Mouse (Mus musculus) hindbrain, embryonic 10.5 days (tissue): ENCODE data around the gene Oas1h. TPM values are rescaled to one million over a fixed set of nuclear protein-coding genes. Genes with fewer than 3 reads are reported as not detected.
"Not testable (repeated sequence)": the region's sequence is repeated elsewhere in the genome, so short reads cannot be mapped to it uniquely, and the experiment has no call there.

Experiments
- DNase-seq: peaks from one replicate; pipeline ENCODE4 v3.0.0-alpha.2; 2017; ENCODE audit warnings: low spot score
- H3K27ac ChIP-seq: fragments of 300-500 bp; sonication (generic); 2 replicates; pipeline ENCODE4 v1.5.1; 2016; ENCODE audit warnings: mild to moderate bottlenecking, moderate library complexity
- H3K27me3 ChIP-seq: fragments of 300-500 bp; sonication (generic); 2 replicates; pipeline ENCODE4 v1.6.1; 2016; ENCODE audit warnings: mild to moderate bottlenecking; ENCODE audit not compliant: poor library complexity, insufficient read depth, severe bottlenecking
- H3K36me3 ChIP-seq: fragments of 300-500 bp; sonication (generic); 2 replicates; pipeline ENCODE4 v1.6.1; 2016; ENCODE audit warnings: mild to moderate bottlenecking, moderate library complexity
- H3K4me1 ChIP-seq: fragments of 300-500 bp; sonication (generic); replicated peaks from 2 replicates; pipeline ENCODE4 v1.6.1; 2016; ENCODE audit warnings: mild to moderate bottlenecking
- H3K4me3 ChIP-seq: fragments of 300-500 bp; sonication (generic); 2 replicates; pipeline ENCODE4 v1.5.1; 2016; ENCODE audit warnings: mild to moderate bottlenecking, moderate library complexity
- H3K9me3 ChIP-seq: fragments of 300-500 bp; sonication (generic); 2 replicates; pipeline ENCODE4 v1.6.1; 2016; ENCODE audit warnings: mild to moderate bottlenecking, moderate library complexity
- WGBS: fragments of 180-500 bp; shearing (Covaris S2); methylation state at CpG from one replicate; pipeline ENCODE4 v1.1.7; 2016; 5-methylcytosine and 5-hydroxymethylcytosine counted together
- polyA plus RNA-seq: library from polyadenylated mRNA; unstranded; fragments of >200 nt; fragmentation: Nextera tagmentation; extraction: Ambion mirVana; gene quantifications from 2 replicates; pipeline ENCODE4 v1.2.1, GENCODE M21; 2016

Oas1h gene
- polyA plus RNA-seq, 1 experiment from 2014 or later, result not detected

DNA sequence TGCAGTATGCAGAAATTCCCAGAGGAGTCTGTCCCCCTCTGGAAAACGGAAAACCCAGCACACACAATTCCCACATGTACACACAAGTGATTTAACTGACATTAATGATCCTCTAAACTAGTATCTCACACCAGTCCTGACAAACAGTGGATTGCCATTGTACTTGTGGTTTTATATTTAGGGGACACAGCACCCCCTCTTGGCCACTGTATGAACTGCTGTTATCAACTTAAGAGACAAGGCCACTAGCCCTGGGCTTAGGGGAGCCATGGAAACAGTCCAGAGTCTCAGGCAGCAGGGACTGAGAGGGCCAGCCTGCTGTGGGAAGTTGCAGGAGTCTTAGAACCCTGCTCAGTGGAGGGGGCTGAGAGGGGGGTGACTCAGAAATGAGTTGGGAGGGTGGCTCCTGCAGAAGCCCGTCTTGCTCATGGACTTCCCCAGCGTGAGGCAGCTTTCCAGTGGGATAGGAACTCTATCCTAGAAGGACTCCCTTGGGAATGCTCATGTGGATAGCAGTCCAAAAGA is 4.2 kb downstream of the Oas1h start:
- DNase-seq, result peak; percentile 10
- 71% methylated on average over 3 of the region's 3 CpGs for WGBS

DNA sequence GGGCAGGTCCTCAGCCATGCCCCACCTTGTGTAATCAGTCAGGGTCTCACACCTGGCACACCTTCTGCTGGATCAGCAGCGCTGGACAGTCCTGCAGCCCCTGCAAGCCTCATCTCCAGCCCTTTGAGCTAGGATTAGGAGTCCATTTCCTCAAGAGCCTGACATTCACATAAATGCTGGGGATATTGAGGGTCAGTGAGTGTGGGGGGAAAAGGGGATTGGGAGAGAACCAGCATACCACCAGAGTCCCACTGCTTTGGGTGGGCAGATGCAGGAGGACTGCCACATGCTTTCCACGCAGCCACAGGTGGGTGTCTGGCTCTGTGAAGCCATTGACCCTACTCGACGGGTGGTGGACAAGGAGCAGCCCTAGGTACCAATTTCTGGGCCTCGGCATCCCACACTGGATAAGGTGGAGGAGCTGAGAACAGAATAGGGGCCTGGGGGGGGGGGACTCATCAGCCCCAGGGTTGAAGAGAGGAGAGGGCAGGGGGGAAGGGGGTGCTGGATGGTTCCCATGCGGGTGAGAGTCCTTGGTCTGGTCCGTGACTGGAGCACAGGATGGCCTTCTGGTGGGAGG is 8.3 kb downstream of the Oas1h start:
- peaks cover 4% of the 10 kb centered on the region; the same call in 1 of the 2 replicates for H3K4me1 ChIP-seq
- DNase-seq, result no peak
- H3K27me3 ChIP-seq, result no peaks in the 10 kb centered on the region; the same call in 1 of the 2 replicates
- H3K36me3 ChIP-seq, result no peaks in the 10 kb centered on the region
- 86% methylated on average over 7 of the region's 7 CpGs for WGBS
- H3K9me3 ChIP-seq, result no peaks in the 10 kb centered on the region
- no peak overlapping the region for H3K4me3 ChIP-seq
- H3K27ac ChIP-seq, result no peak overlapping the region

More for the DNA sequence above, 4.2 kb downstream of the Oas1h start:
- Histone ChIP-seq H3K27me3 (no peaks in the 10 kb centered on the region; the same call in 1 of the 2 replicates), H3K36me3 (no peaks in the 10 kb centered on the region), H3K9me3 (no peaks in the 10 kb centered on the region), H3K4me1 (no peaks in the 10 kb centered on the region), H3K27ac (no peak overlapping the region), H3K4me3 (no peak overlapping the region)

- WGBS, result 71% methylated on average over 3 of the region's 3 CpGs
- Histone ChIP-seq H3K36me3 (no peaks in the 10 kb centered on the region), H3K4me1 (peaks cover 4% of the 10 kb centered on the region; the same call in 1 of the 2 replicates), H3K27me3 (no peaks in the 10 kb centered on the region; the same call in 1 of the 2 replicates), H3K27ac (no peak overlapping the region), H3K9me3 (no peaks in the 10 kb centered on the region), H3K4me3 (no peak overlapping the region)
- DNase-seq, result no peak
Observed at GRCm38 (mm10) chr5:120870081-120870480, 8.9 kb downstream of the Oas1h start.

DNA sequence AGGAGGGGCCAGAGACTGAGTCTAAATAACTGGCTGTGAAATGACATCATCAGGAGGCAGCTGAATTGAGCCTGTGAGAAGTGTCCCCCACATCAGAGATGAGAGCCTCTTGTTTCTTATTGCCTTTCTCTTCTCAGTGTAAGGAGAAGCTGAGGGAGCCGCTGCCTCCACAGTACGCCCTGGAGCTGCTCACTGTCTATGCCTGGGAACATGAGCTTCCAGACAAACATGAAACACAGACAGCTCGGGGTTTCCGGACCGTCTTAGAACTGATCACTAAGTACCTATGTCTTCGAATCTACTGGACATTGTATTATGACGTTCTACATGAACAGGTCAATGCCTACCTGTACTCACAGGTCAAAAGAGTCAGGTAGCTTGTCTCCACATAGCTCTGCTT is 9.6 kb downstream of the Oas1h start:
- DNase-seq, result no peak
- Histone ChIP-seq H3K4me1 (peaks cover 4% of the 10 kb centered on the region; the same call in 1 of the 2 replicates), H3K27ac (no peak overlapping the region), H3K9me3 (no peaks in the 10 kb centered on the region), H3K36me3 (no peaks in the 10 kb centered on the region), H3K27me3 (no peaks in the 10 kb centered on the region; the same call in 1 of the 2 replicates), H3K4me3 (no peak overlapping the region)
- WGBS, result 80% methylated on average over 7 of the region's 7 CpGs

DNA sequence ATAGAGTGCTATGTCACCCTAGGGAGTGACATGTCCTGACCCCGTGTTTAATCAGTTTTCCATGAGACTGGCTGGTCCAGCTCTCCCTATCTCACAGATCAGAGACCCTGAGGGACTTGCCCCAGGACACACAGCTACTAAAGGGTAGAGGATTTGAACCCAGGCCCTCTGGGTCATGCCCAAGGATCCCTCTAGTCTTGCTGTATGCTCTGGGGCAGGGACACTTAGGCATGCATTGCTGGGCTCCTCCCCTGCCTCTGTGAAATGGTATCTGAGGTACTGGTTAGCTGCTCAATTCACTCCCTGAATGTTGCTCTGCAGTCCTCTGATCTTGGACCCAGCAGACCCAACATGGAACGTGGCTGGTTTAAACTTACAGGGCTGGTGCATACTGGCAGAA is 10.2 kb downstream of the Oas1h start:
- no peak overlapping the region for H3K27ac ChIP-seq
- H3K27me3 ChIP-seq, result no peaks in the 10 kb centered on the region; the same call in 1 of the 2 replicates
- H3K36me3 ChIP-seq, result no peaks in the 10 kb centered on the region
- H3K9me3 ChIP-seq, result no peaks in the 10 kb centered on the region
- H3K4me1 ChIP-seq, result peaks cover 4% of the 10 kb centered on the region; the same call in 1 of the 2 replicates
- DNase-seq, result no peak
- H3K4me3 ChIP-seq, result no peak overlapping the region
- WGBS, result 61% methylated on average over 2 of the region's 2 CpGs

DNA sequence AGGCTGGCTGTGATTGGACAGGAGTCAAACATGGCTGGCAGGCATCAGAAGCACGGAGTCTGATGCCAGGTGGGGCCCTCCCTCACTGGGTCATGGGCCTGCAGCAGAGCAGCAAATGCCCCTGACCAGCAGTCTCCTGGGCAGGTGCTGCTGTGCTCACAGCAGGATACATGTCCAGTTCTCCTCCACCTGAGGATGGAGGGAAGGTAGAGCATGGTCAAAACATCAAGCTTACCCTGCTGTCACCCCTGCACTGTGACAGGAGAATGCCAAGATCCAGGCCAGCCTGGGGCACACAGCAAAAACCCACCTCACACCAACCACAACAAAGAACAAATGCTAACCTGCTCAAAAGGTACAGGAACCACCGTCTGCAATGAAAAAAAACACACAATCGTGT is 15.6 kb downstream of the Oas1h start:
- not testable (repeated sequence) for H3K9me3 ChIP-seq, H3K27me3 ChIP-seq, H3K27ac ChIP-seq, H3K36me3 ChIP-seq, H3K4me1 ChIP-seq, H3K4me3 ChIP-seq, DNase-seq
- 75% methylated on average over 2 of the region's 3 CpGs for WGBS

DNA sequence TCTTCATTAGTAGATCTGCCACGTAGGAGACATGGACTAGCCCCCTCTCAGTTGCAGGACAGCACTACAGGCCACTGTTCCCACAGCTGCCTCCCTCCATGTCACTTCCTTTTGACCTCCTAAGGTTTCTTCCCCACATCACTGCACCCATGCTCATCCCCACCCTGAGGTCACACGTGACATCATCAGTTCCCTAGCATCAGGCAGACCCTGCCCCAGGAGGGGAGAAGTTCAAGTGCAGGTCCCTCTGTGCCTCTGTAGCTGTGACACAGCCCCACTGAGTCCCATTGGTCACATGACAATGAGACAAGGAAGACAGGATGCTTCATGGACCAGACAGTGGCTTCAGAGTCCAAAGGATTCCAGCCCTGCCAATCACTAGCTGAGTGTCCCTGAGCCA is 16.2 kb downstream of the Oas1h start:
- not testable (repeated sequence) for DNase-seq, H3K27me3 ChIP-seq, H3K4me1 ChIP-seq, H3K9me3 ChIP-seq, H3K27ac ChIP-seq, H3K4me3 ChIP-seq, H3K36me3 ChIP-seq
- 86% methylated on average over 2 of the region's 2 CpGs for WGBS

GRCm38 (mm10) chr5:120878803-120879202 is 17.6 kb downstream of the Oas1h start:
- H3K27me3 ChIP-seq, H3K4me3 ChIP-seq, DNase-seq, H3K9me3 ChIP-seq, H3K4me1 ChIP-seq, H3K27ac ChIP-seq, H3K36me3 ChIP-seq: not testable (repeated sequence)
- WGBS, result 77% methylated on average over 2 of the region's 2 CpGs

DNA sequence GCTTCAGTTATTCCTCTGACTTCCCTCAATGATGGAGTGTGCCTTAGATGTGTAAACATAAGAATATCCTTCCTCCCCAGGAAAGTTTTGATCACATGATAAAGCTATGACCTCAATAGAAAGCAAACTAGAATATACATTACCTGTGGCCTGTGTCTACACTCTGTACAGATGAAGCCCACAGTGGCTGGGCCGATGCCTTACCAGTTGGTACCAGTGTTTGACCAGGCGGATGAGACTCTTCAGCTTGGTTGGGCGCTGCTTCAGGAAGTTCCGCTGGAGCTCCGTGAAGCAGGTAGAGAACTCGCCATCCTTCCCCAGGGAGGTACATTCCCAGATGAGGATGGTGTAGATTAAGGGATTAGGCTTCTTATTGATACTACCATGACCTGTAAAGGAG is 20.5 kb downstream of the Oas1h start:
- WGBS, result 95% methylated on average over 6 of the region's 6 CpGs
- DNase-seq, H3K36me3 ChIP-seq, H3K27me3 ChIP-seq, H3K27ac ChIP-seq, H3K4me3 ChIP-seq, H3K4me1 ChIP-seq, H3K9me3 ChIP-seq: not testable (repeated sequence)

DNA sequence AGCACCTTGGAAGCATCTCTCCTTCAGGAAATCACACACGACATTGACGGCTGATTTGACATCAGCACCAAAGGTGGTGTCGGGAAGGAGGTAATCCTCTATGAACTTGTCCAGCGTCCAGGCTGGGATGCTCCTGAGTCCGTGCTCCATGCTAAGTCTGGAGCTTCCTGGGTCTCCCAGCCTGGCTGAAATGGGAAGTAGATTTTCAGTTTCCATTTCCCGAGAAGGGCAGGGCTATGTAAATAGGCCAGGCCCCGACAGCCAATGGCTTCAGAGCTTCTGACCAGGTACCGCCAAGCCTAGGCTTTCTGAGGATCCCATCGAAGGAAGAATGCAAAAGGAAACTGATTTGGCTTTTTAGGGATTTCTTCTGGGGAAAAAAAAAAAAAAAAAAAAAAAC is 26.2 kb downstream of the Oas1h start, which contains the start of gene Oas1g:
Gene Oas1g (minus strand): TSS at position 201 of the 400 bp plus-strand sequence.
- H3K9me3 ChIP-seq, H3K36me3 ChIP-seq, H3K4me1 ChIP-seq, H3K4me3 ChIP-seq, DNase-seq, H3K27me3 ChIP-seq, H3K27ac ChIP-seq: not testable (repeated sequence)
- WGBS, result 29% methylated on average over 6 of the region's 9 CpGs

GRCm38 (mm10) chr5:120887831-120888230 is 26.6 kb downstream of the Oas1h start:
- WGBS, result 54% methylated on average over 6 of the region's 6 CpGs
- Histone ChIP-seq H3K9me3 (no peaks in the 10 kb centered on the region), H3K27me3 (no peaks in the 10 kb centered on the region), H3K4me3 (no peak overlapping the region), H3K36me3 (no peaks in the 10 kb centered on the region), H3K27ac (no peak overlapping the region), H3K4me1 (no peaks in the 10 kb centered on the region)
- DNase-seq, result no peak

DNA sequence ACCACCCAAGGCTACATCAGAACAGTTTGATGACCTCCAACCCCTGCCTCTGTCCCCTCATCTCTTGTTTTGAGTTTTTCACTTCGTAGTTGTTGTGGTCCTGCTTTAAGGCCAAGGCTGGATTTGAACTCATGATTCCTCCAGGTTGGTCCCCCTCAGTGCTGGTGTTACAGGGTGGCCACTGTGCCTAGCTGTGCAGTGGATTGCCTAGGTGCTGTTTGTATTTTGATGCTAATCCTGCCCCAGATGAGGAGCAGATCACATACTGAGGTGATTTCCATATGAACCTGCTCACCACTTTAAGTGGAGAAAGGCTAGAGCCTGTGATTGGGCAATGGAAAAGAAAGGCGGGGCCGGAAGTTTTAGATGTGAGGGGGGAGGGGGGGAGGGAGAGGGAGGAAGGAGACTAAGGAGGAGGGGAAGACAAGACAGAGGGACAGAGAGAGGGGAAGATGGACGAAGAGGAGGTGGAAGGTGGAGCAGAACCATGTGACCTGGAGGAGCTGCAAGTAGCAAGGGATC is 27.1 kb downstream of the Oas1h start:
- WGBS, result 40% methylated on average over 4 of the region's 4 CpGs
- DNase-seq, H3K27me3 ChIP-seq, H3K4me1 ChIP-seq, H3K9me3 ChIP-seq, H3K36me3 ChIP-seq, H3K4me3 ChIP-seq, H3K27ac ChIP-seq: not testable (repeated sequence)

GRCm38 (mm10) chr5:120890026-120890425 is 28.8 kb downstream of the Oas1h start:
- no peaks in the 10 kb centered on the region for H3K36me3 ChIP-seq
- no peak overlapping the region for H3K4me3 ChIP-seq
- WGBS, result 82% methylated on average over 2 of the region's 2 CpGs
- no peaks in the 10 kb centered on the region for H3K9me3 ChIP-seq
- DNase-seq, result no peak
- no peaks in the 10 kb centered on the region for H3K27me3 ChIP-seq
- H3K4me1 ChIP-seq, result no peaks in the 10 kb centered on the region
- H3K27ac ChIP-seq, result no peak overlapping the region
